Mouse (Mus musculus): ENCODE data around the gene Tinagl1. TPM values are rescaled to one million over a fixed set of nuclear protein-coding genes. Genes with fewer than 3 reads are reported as not detected.

Gene Tinagl1
- total and polyA plus RNA-seq, 3 experiments: 6.1 to 21.9 TPM; not detected in 1

DNA sequence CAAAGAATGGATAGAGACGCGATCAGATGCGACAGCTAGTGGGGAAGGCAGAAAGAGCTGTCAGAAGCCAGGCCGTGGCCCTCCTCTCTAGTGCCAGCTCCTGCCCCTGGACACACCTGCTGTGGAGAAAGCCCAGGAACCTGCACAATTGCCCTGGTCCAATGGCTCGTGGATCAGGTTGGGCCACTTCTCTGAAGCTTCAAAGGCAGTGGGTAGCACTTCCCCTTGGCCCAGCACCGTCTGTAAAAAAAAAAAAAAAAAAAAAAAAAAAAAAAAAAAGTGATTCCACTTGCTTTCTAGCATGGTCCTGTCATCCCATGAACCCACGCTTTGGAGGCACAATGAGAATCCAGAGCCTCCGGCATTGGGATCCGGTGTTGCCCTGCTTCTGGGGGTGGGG is 7.1 kb downstream of the Tinagl1 start:
- peaks cover 0 to 6% of the 10 kb centered on the region in 2 experiments; a peak in 2 of 4 replicates for H3K36me3 ChIP-seq (ENCODE audit: control insufficient read depth in 1 of 2, insufficient read depth in 2 of 2, low read length in 2 of 2)
- no peaks in the 10 kb centered on the region for H3K79me2 ChIP-seq (ENCODE audit: control insufficient read depth, insufficient read depth, low read length, poor library complexity)
- H3K9ac ChIP-seq (ENCODE audit: control insufficient read depth, low read depth, low read length, poor library complexity, severe bottlenecking): peak overlapping the region; percentile 30; the same call in 1 of the 2 replicates
- no peak for TF ChIP-seq RCOR1 (IDR thresholded peaks at IDR 0.05; ENCODE audit: low read depth, low read length)
- TF ChIP-seq ZNF384 (IDR thresholded peaks at IDR 0.05; ENCODE audit: low read depth, low read length): peak; percentile 92
- no peak overlapping the region for H3K4me3 ChIP-seq (ENCODE audit: control insufficient read depth in 1 of 2, insufficient read depth in 1 of 2, low read depth in 2 of 2, low read length in 2 of 2)
- peaks cover 0 to 18% of the 10 kb centered on the region in 2 experiments; a peak in 2 of 4 replicates for H3K4me1 ChIP-seq (ENCODE audit: control insufficient read depth in 1 of 2, insufficient read depth in 2 of 2, low read length in 2 of 2)
- DNase-seq (ENCODE audit: low read depth, low spot score): peak; percentile 14
- peak overlapping the region; percentile 26 for H3K27ac ChIP-seq (ENCODE audit: control insufficient read depth, low read depth, low read length)
- H3K27me3 ChIP-seq (ENCODE audit: control insufficient read depth in 1 of 2, insufficient read depth in 2 of 2, low read length in 2 of 2): no peaks in the 10 kb centered on the region
- H3K9me3 ChIP-seq (replicated peaks; ENCODE audit: insufficient read depth, low read length): no peaks in the 10 kb centered on the region

DNA sequence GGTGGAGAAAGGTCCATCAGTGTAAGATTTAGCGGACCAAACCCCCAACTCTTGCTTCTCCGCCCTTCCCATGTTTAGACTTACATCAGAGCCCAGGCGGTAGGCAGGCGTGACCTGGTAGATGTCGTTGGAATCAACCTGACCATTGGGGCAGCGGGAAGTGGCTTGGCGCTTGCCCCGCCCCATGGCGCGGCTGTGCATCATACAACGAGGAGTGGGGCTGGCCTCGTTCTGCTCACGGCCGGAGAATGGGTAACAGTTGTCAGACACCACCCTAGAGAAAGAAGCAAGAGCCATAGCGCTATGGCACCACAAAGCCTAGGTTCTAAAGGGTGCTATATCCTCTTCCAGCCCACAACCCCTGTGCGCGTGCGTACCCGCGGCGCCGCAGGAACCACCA is 7.6 kb downstream of the Tinagl1 start:
- no peaks in the 10 kb centered on the region for H3K27me3 ChIP-seq (ENCODE audit: control insufficient read depth in 1 of 2, insufficient read depth in 2 of 2, low read length in 2 of 2)
- no peak for DNase-seq (ENCODE audit: low read depth, low spot score)
- H3K27ac ChIP-seq (ENCODE audit: control insufficient read depth, low read depth, low read length): no peak overlapping the region
- H3K79me2 ChIP-seq (ENCODE audit: control insufficient read depth, insufficient read depth, low read length, poor library complexity): no peaks in the 10 kb centered on the region
- H3K36me3 ChIP-seq (ENCODE audit: control insufficient read depth in 1 of 2, insufficient read depth in 2 of 2, low read length in 2 of 2): peaks cover 0 to 6% of the 10 kb centered on the region in 2 experiments; a peak in 2 of 4 replicates
- H3K4me3 ChIP-seq (ENCODE audit: control insufficient read depth in 1 of 2, insufficient read depth in 1 of 2, low read depth in 2 of 2, low read length in 2 of 2): no peak overlapping the region
- no peaks in the 10 kb centered on the region for H3K9me3 ChIP-seq (replicated peaks; ENCODE audit: insufficient read depth, low read length)
- TF ChIP-seq SIN3A (IDR thresholded peaks at IDR 0.05; ENCODE audit: low read length) (no peak), MYC (IDR thresholded peaks at IDR 0.05; ENCODE audit: low read depth, low read length) (no peak), EP300 (IDR thresholded peaks at IDR 0.05; ENCODE audit: low read depth in 1 of 2, low read length in 2 of 2) (no peak), NRF1 (IDR thresholded peaks at IDR 0.05; ENCODE audit: insufficient read depth, low read depth, low read length, poor library complexity, severe bottlenecking) (no peak), POLR2A (IDR thresholded peaks at IDR 0.05; ENCODE audit: control insufficient read depth in 1 of 2, insufficient read depth in 1 of 2, low read depth in 1 of 2, low read length in 2 of 2, poor library complexity in 1 of 2) (no peak), ZMIZ1 (IDR thresholded peaks at IDR 0.05; ENCODE audit: low read depth, low read length) (no peak), POLR2AphosphoS2 (IDR thresholded peaks at IDR 0.05; ENCODE audit: low read length) (no peak), TAL1 (IDR thresholded peaks at IDR 0.05; ENCODE audit: low read length) (no peak), KAT2A (conservative IDR thresholded peaks at IDR 0.05; ENCODE audit: low read depth, low read length) (no peak), TCF12 (IDR thresholded peaks at IDR 0.05; ENCODE audit: low read depth, low read length) (no peak), CTCF (IDR thresholded peaks at IDR 0.05 in 2 of 3, conservative IDR thresholded peaks at IDR 0.05 in 1 of 3; ENCODE audit: control insufficient read depth in 1 of 3, insufficient read depth in 1 of 3, low read depth in 2 of 3, low read length in 3 of 3, poor library complexity in 1 of 3, severe bottlenecking in 1 of 3) (no peak), MAFK (IDR thresholded peaks at IDR 0.05; ENCODE audit: borderline replicate concordance, low read depth, low read length) (no peak), GABPA (IDR thresholded peaks at IDR 0.05; ENCODE audit: low read depth, low read length) (no peak), RAD21 (IDR thresholded peaks at IDR 0.05; ENCODE audit: low read depth, low read length) (no peak), E2F4 (IDR thresholded peaks at IDR 0.05; ENCODE audit: borderline replicate concordance, low read depth, low read length) (no peak), MEF2A (IDR thresholded peaks at IDR 0.05; ENCODE audit: extremely low read depth, insufficient replicate concordance, low read depth, low read length, poor library complexity, severe bottlenecking) (no peak), MAZ (IDR thresholded peaks at IDR 0.05; ENCODE audit: low read depth, low read length) (no peak), CHD2 (IDR thresholded peaks at IDR 0.05; ENCODE audit: low read length) (no peak)
- peaks cover 0 to 16% of the 10 kb centered on the region in 2 experiments; a peak in 2 of 4 replicates for H3K4me1 ChIP-seq (ENCODE audit: control insufficient read depth in 1 of 2, insufficient read depth in 2 of 2, low read length in 2 of 2)
- H3K9ac ChIP-seq (ENCODE audit: control insufficient read depth, low read depth, low read length, poor library complexity, severe bottlenecking): no peak overlapping the region

All from MEL (cell line).